Mouse (Mus musculus) MEL (cell line): Measurements from ENCODE around the gene H2al2a. TPM values are rescaled to one million over a fixed set of nuclear protein-coding genes. Genes with fewer than 3 reads are reported as not detected.
A peak's percentile ranks its signal among the peaks of the same experiment; 100 is the strongest.

Experiments
- DNase-seq: peaks from one replicate; pipeline ENCODE4 v3.0.0; 2011; ENCODE audit warnings: low read depth, low spot score
- H3K27ac ChIP-seq: 2 replicates; pipeline ENCODE4 v1.5.1; 2012; ENCODE audit warnings: low read depth, mild to moderate bottlenecking, control low read depth, low read length, moderate library complexity; ENCODE audit not compliant: control insufficient read depth
- H3K27me3 ChIP-seq, 2 experiments: fragments of 150-350 bp in 1 of 2; sonication (generic) in 1 of 2; 2 replicates each; pipeline ENCODE4 v1.6.1; 2012; ENCODE audit warnings: low read length in 2 of 2, mild to moderate bottlenecking in 2 of 2, improper control_type of control experiment in 1 of 2, moderate library complexity in 1 of 2; ENCODE audit not compliant: insufficient read depth in 2 of 2, control insufficient read depth in 1 of 2
- H3K36me3 ChIP-seq, 2 experiments: 2 replicates each; pipeline ENCODE4 v1.6.1; 2012 to 2014; ENCODE audit warnings: low read length in 2 of 2, improper control_type of control experiment in 1 of 2, inconsistent platforms in 1 of 2, mild to moderate bottlenecking in 1 of 2; ENCODE audit not compliant: insufficient read depth in 2 of 2, control insufficient read depth in 1 of 2
- H3K4me1 ChIP-seq, 2 experiments: fragments of 150-350 bp in 1 of 2; sonication (generic) in 1 of 2; 2 replicates each; pipeline ENCODE4 v1.6.1; 2012; ENCODE audit warnings: low read length in 2 of 2, improper control_type of control experiment in 1 of 2, mild to moderate bottlenecking in 1 of 2; ENCODE audit not compliant: insufficient read depth in 2 of 2, control insufficient read depth in 1 of 2
- H3K4me3 ChIP-seq, 2 experiments: fragments of 150-350 bp in 1 of 2; sonication (generic) in 1 of 2; 2 replicates each; pipeline ENCODE4 v1.5.1; 2012; ENCODE audit warnings: low read depth in 2 of 2, low read length in 2 of 2, mild to moderate bottlenecking in 2 of 2, moderate library complexity in 2 of 2, control low read depth in 1 of 2, improper control_type of control experiment in 1 of 2; ENCODE audit not compliant: control insufficient read depth in 1 of 2, insufficient read depth in 1 of 2
- H3K79me2 ChIP-seq: 2 replicates; pipeline ENCODE4 v1.6.1; 2012; ENCODE audit warnings: mild to moderate bottlenecking, low read length, moderate library complexity; ENCODE audit not compliant: control insufficient read depth, poor library complexity, insufficient read depth
- H3K9ac ChIP-seq: 2 replicates; pipeline ENCODE4 v1.6.1; 2012; ENCODE audit warnings: low read depth, mild to moderate bottlenecking, control low read depth, low read length, moderate library complexity; ENCODE audit not compliant: control insufficient read depth, poor library complexity, severe bottlenecking
- H3K9me3 ChIP-seq: fragments of 150-350 bp; sonication (generic); replicated peaks from 2 replicates; pipeline ENCODE4 v1.6.1; 2012; ENCODE audit warnings: mild to moderate bottlenecking, low read length, improper control_type of control experiment, moderate library complexity; ENCODE audit not compliant: insufficient read depth
- CHD2 ChIP-seq: IDR thresholded peaks from 2 replicates; pipeline ENCODE4 v1.6.1; 2011; ENCODE audit warnings: low read length, improper control_type of control experiment
- CTCF ChIP-seq, 3 experiments: IDR thresholded peaks in 2 of 3; conservative IDR thresholded peaks in 1 of 3; 2 replicates each; pipeline ENCODE4 v1.5.1; 2011 to 2012; ENCODE audit warnings: low read length in 3 of 3, low read depth in 2 of 3, mild to moderate bottlenecking in 2 of 3, improper control_type of control experiment in 1 of 3, inconsistent platforms in 1 of 3, mixed read lengths in 1 of 3, moderate library complexity in 1 of 3; ENCODE audit not compliant: control insufficient read depth in 1 of 3, insufficient read depth in 1 of 3, poor library complexity in 1 of 3, severe bottlenecking in 1 of 3
- ELF1 ChIP-seq: IDR thresholded peaks from 2 replicates; pipeline ENCODE4 v1.6.1; 2014; ENCODE audit warnings: low read depth, mild to moderate bottlenecking, inconsistent platforms, low read length, improper control_type of control experiment, moderate library complexity
- KAT2A ChIP-seq: conservative IDR thresholded peaks from 2 replicates; pipeline ENCODE4 v1.6.1; 2012; ENCODE audit warnings: low read depth, low read length, improper control_type of control experiment, inconsistent platforms
- MAZ ChIP-seq: IDR thresholded peaks from 2 replicates; pipeline ENCODE4 v1.6.1; 2012; ENCODE audit warnings: low read depth, mild to moderate bottlenecking, inconsistent platforms, low read length, improper control_type of control experiment
- MXI1 ChIP-seq: IDR thresholded peaks from 2 replicates; pipeline ENCODE4 v1.6.1; 2011; ENCODE audit warnings: mild to moderate bottlenecking, low read depth, low read length, improper control_type of control experiment
- MYB ChIP-seq: IDR thresholded peaks from 2 replicates; pipeline ENCODE4 v1.6.1; 2011; ENCODE audit warnings: mild to moderate bottlenecking, low read depth, low read length, improper control_type of control experiment
- NELFE ChIP-seq: IDR thresholded peaks from 2 replicates; pipeline ENCODE4 v1.6.1; 2011; ENCODE audit warnings: low read depth, low read length, improper control_type of control experiment
- NRF1 ChIP-seq: IDR thresholded peaks from 2 replicates; pipeline ENCODE4 v1.6.1; 2014; ENCODE audit warnings: low read depth, mild to moderate bottlenecking, inconsistent platforms, low read length, improper control_type of control experiment, moderate library complexity; ENCODE audit not compliant: poor library complexity, insufficient read depth, severe bottlenecking
- POLR2AphosphoS2 ChIP-seq: IDR thresholded peaks from 2 replicates; pipeline ENCODE4 v1.6.1; 2011; ENCODE audit warnings: low read length, improper control_type of control experiment
- POLR2AphosphoS5 ChIP-seq: IDR thresholded peaks from 2 replicates; pipeline ENCODE4 v1.6.1; 2012; ENCODE audit warnings: low read depth, borderline replicate concordance, mild to moderate bottlenecking, inconsistent platforms, low read length, moderate library complexity, mixed read lengths
- RCOR1 ChIP-seq: IDR thresholded peaks from 2 replicates; pipeline ENCODE4 v1.6.1; 2012; ENCODE audit warnings: low read depth, mild to moderate bottlenecking, inconsistent platforms, low read length, improper control_type of control experiment
- SMC3 ChIP-seq: IDR thresholded peaks from 2 replicates; pipeline ENCODE4 v1.6.1; 2011; ENCODE audit warnings: low read depth, low read length, improper control_type of control experiment
- TBP ChIP-seq: IDR thresholded peaks from 2 replicates; pipeline ENCODE4 v1.8.0; 2011; ENCODE audit warnings: low read depth, low read length, improper control_type of control experiment
- TCF12 ChIP-seq: IDR thresholded peaks from 2 replicates; pipeline ENCODE4 v1.6.1; 2014; ENCODE audit warnings: low read depth, mild to moderate bottlenecking, inconsistent platforms, low read length, improper control_type of control experiment, moderate library complexity
- USF2 ChIP-seq, 2 experiments: IDR thresholded peaks; 2 replicates each; pipeline ENCODE4 v1.6.1; 2011 to 2012; ENCODE audit warnings: improper control_type of control experiment in 2 of 2, low read length in 2 of 2, borderline replicate concordance in 1 of 2, inconsistent platforms in 1 of 2, low read depth in 1 of 2, mild to moderate bottlenecking in 1 of 2; ENCODE audit not compliant: insufficient read depth in 1 of 2
- ZKSCAN1 ChIP-seq: IDR thresholded peaks from 2 replicates; pipeline ENCODE4 v1.6.1; 2012; ENCODE audit warnings: low read depth, mild to moderate bottlenecking, inconsistent platforms, low read length, improper control_type of control experiment, moderate library complexity
- ZMIZ1 ChIP-seq: IDR thresholded peaks from 2 replicates; pipeline ENCODE4 v1.6.1; 2012; ENCODE audit warnings: low read depth, mild to moderate bottlenecking, inconsistent platforms, low read length, improper control_type of control experiment, moderate library complexity
- polyA plus RNA-seq, 2 experiments: library from polyadenylated mRNA; stranded (reverse) in 1 of 2; unstranded in 1 of 2; fragments of >175 nt in 1 of 2; fragments of >200 nt in 1 of 2; gene quantifications; 2 replicates each; pipeline versions ENCODE4 v1.2.1 to v1.2.4; 2012; ENCODE audit warnings: low replicate concordance in 2 of 2, low read depth in 1 of 2; ENCODE audit not compliant: insufficient read length in 2 of 2, insufficient read depth in 1 of 2, missing spikeins in 1 of 2
- total RNA-seq: library from RNA; depleted of rRNA; stranded (reverse); fragments of 300-350 nt; gene quantifications from 2 replicates; pipeline ENCODE4 v1.2.3, GENCODE M21; 2012

Gene H2al2a
- total and polyA plus RNA-seq, 3 experiments, result not detected

DNA sequence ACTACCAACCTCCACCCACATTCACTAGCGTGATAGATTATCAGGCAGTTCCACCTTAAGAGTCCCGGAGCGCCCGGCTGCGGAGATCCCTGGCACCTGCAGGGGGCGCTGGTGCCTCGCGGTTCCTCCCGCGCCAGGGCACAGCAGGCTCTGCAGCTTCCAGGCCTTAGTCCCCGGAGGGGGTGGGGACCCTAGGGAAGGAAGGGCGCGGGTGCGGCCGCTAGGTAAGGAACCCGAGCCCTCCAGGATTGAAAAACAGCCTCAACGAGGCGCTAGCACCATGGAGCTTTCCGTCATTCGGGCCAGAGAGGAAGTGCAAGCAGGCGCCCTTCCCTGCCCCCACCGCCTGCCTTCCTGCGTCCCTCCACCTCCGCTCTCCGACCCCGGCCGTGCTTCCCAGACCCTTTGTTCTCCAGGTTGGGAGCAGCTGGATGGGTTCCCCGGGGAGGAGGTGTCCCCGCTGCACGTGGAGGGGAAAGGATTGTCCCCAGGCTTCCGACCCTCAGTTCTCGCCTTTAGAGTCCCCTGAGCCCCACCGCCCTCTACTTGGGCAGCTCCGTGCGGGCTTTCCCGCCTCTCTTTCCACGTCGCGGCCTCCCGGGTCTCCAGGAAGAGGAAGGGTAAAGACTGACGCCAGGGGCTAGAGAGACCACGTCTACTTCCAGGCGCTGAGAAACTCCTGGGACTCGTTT is 30.8 kb upstream of the H2al2a start (continued):
- TF ChIP-seq RCOR1, result peak; percentile 18; the same call in 1 of the 2 replicates
- no peak for TF ChIP-seq MYB
- peak; percentile 72 for TF ChIP-seq MXI1
- TF ChIP-seq ZMIZ1, result no peak
- TF ChIP-seq CHD2, result peak; percentile 51

DNA sequence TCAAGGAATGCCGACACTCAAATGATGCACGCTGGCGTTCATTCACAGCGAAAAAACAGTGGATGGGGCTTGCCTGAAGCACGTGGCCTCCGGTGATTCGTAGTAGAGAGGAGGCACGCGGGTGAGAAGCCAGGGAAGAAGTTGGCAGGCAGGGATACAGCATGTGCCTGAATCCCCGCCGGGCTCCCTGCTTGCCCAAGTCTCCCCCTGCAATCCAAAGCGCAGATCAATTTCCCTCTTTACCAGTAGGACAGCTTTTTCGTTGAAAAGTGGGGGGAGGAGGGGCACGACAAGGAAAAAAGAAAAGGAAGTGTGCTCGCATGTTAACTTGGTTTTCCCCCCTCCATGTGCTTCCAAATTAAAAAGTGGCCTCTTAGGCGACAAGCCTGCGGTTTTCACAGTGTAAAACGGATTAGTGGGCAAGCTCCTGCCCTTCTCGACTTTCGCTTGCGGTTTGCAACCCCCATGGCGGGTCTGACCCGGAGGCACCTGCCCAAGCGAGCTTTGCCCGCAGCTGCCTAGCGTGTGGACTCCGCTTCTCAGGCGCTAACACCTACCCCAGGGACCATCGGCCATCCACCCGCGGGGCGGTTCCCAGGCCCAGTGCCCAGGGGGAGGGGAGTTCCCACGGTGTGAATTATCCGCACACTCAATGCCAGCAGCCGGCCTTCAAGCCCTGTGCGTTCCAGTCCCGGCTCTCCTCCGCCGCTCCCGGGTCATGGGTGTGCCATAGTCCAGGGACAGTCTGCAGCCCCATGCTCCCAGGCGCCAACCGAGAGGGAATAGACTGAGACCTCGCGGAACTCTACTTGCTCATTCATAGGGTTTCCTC is 29.6 kb upstream of the H2al2a start:
- Histone ChIP-seq H3K4me3 (no peak overlapping the region), H3K27me3 (peaks cover 2 to 8% of the 10 kb centered on the region in 2 experiments; a peak in 3 of 4 replicates), H3K27ac (no peak overlapping the region)
- no peak for DNase-seq
- TF ChIP-seq SMC3, result no peak
- no peak for TF ChIP-seq RCOR1
- no peak for TF ChIP-seq KAT2A
- no peak for TF ChIP-seq USF2 (IDR thresholded peaks at IDR 0.05; ENCODE audit: borderline replicate concordance in 1 of 2, insufficient read depth in 1 of 2, low read depth in 1 of 2, low read length in 2 of 2)
- no peak for TF ChIP-seq NELFE
- no peak for TF ChIP-seq TBP
- no peak for TF ChIP-seq MAZ
- TF ChIP-seq MXI1, result no peak
- no peak for TF ChIP-seq ELF1
- TF ChIP-seq POLR2AphosphoS5, result no peak
- no peak for TF ChIP-seq ZKSCAN1
- no peak for TF ChIP-seq POLR2AphosphoS2
- no peak for TF ChIP-seq NRF1
- TF ChIP-seq, all 39 proteins: peak for 0
- Histone ChIP-seq H3K4me1 (peaks cover 0 to 5% of the 10 kb centered on the region in 2 experiments; a peak in 1 of 4 replicates), H3K36me3 (no peaks in the 10 kb centered on the region), H3K9me3 (no peaks in the 10 kb centered on the region), H3K79me2 (no peaks in the 10 kb centered on the region), H3K9ac (no peak overlapping the region)

DNA sequence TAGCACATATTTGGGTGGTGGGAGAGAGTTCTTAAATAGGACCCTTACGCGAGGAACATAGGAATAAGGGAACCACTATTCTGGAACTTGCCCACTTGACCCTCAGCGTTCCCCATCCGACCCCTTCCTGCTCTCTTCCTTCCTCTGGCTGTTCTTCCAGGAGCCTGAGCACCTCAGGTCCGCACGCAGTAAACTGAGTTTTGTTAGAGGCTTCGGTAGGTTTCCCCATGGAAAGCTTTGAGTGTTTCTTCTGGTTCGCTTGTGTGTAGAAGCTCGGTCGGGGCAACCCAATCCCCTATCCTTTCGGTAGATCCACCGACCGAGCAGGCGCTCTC is 29.0 kb upstream of the H2al2a start:
- H3K27me3 ChIP-seq, result peaks cover 2 to 8% of the 10 kb centered on the region in 2 experiments; a peak in 3 of 4 replicates
- no peak for TF ChIP-seq CTCF (IDR thresholded peaks at IDR 0.05 in 2 of 3, conservative IDR thresholded peaks at IDR 0.05 in 1 of 3; ENCODE audit: control insufficient read depth in 1 of 3, insufficient read depth in 1 of 3, low read depth in 2 of 3, low read length in 3 of 3, poor library complexity in 1 of 3, severe bottlenecking in 1 of 3)
- no peak for TF ChIP-seq NELFE
- TF ChIP-seq TCF12, result no peak
- TF ChIP-seq, all 39 proteins: peak for 0
- Histone ChIP-seq H3K4me1 (peaks cover 0 to 5% of the 10 kb centered on the region in 2 experiments; a peak in 1 of 4 replicates), H3K4me3 (no peak overlapping the region), H3K36me3 (no peaks in the 10 kb centered on the region), H3K79me2 (no peaks in the 10 kb centered on the region), H3K27ac (no peak overlapping the region), H3K9ac (no peak overlapping the region), H3K9me3 (no peaks in the 10 kb centered on the region)
- no peak for DNase-seq
